Mouse (Mus musculus) erythroblast, embryonic 14.5 days (primary cell): ENCODE results near the gene Stap1.

Experiments used
- GATA1 ChIP-seq: IDR thresholded peaks from 2 replicates; pipeline ENCODE4 v1.6.1; 2012; ENCODE audit warnings: low read length, inconsistent platforms, mixed read lengths
- TAL1 ChIP-seq: IDR thresholded peaks from 3 replicates; pipeline ENCODE4 v1.6.1; 2012; ENCODE audit warnings: low read length, inconsistent platforms, mixed read lengths

DNA sequence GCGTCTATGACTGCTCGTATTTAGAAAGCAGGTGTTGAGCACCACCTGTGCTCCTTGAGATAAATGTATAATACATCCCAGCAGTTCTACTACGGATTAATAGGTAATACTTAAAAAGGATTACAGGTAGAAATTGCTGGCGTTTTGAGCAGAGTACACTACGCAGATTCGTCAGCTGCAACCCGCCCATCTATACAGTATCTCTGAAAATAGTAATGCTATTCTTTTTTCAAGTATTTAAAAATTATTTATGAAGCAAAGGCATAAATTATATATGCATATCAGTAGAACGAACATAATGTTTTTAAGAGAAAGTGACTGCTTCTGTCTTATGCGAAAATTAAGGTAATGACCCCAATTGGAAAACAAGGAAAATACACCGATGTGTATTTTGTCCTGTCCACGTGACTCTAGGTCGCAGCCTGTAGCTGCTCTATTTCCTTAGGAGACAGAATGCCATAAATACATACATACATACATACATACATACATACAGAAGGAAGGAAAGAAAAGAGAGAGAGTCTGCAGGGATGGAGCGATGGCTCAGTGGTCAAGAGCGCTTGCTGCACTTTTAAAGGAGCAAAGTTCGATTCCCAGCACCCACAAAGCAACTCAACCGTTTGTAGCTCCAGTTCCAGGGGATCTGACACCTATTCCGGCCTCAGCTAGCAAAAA lies 5.5 kb upstream of the Stap1 start:
- TF ChIP-seq GATA1 (no peak), TAL1 (no peak)
